Mouse (Mus musculus): ENCODE data around the gene Tmem232. TPM values are rescaled to one million over a fixed set of nuclear protein-coding genes. Genes with fewer than 3 reads are reported as not detected.
"Not testable (repeated sequence)": the region's sequence is repeated elsewhere in the genome, so short reads cannot be mapped to it uniquely, and the experiment has no call there.

Tmem232 gene
- polyA plus RNA-seq, 1 experiment, result not detected

- H3K4me3 ChIP-seq (ENCODE audit: insufficient read depth, low read length), result no peak overlapping the region
- TF ChIP-seq CTCF (IDR thresholded peaks at IDR 0.05; ENCODE audit: borderline replicate concordance, insufficient read depth, low read length) (no peak), POLR2A (IDR thresholded peaks at IDR 0.05; ENCODE audit: low read depth, low read length) (no peak)
Observed at GRCm38 (mm10) chr17:65562761-65563160, 22.2 kb upstream of the Tmem232 start.

DNA sequence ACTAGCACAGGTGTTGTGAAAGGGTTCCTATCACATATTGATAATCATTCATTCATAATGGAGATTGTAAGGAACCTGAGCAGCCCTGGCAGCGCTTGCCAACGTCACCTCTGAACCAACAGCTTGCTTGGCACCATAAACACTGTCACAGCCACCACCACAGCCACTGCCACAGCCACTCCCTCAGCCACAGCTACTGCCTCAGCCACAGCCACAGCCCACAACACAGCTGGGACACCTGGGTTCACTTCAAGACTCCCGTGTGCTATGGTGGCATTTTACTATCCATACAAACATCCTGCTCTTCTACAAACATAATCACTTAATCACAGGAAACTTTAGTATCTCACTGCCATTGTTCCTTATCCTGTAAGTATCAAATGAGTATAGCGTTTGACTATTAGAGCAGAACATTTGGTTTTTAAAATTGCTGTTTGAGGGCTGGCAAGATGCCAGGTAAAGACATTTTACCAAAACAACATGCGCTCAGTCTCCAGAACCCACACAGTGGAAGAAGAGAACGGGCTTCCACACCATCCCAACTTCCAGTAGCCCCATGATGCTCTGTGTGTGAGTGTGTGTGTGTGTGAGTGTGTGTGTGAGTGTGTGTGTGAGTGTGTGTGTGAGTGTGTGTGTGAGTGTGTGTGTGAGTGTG lies 20.9 kb upstream of the Tmem232 start:
- Histone ChIP-seq H3K4me3 (ENCODE audit: insufficient read depth, low read length) (no peak overlapping the region), H3K27ac (ENCODE audit: insufficient read depth, low read length) (no peak overlapping the region), H3K4me1 (ENCODE audit: control insufficient read depth, insufficient read depth, low read length) (peaks cover 2% of the 10 kb centered on the region)
- TF ChIP-seq POLR2A (IDR thresholded peaks at IDR 0.05; ENCODE audit: low read depth, low read length) (no peak), CTCF (IDR thresholded peaks at IDR 0.05; ENCODE audit: borderline replicate concordance, insufficient read depth, low read length) (no peak)

More at GRCm38 (mm10) chr17:65562761-65563160, 22.2 kb upstream of the Tmem232 start:
- Histone ChIP-seq H3K27ac (ENCODE audit: insufficient read depth, low read length) (no peak overlapping the region), H3K4me1 (ENCODE audit: control insufficient read depth, insufficient read depth, low read length) (peaks cover 2% of the 10 kb centered on the region)

- TF ChIP-seq CTCF (IDR thresholded peaks at IDR 0.05; ENCODE audit: borderline replicate concordance, insufficient read depth, low read length) (peak; percentile 17; the same call in 1 of the 2 replicates), POLR2A (IDR thresholded peaks at IDR 0.05; ENCODE audit: low read depth, low read length) (no peak)
- Histone ChIP-seq H3K4me3 (ENCODE audit: insufficient read depth, low read length) (no peak overlapping the region), H3K27ac (ENCODE audit: insufficient read depth, low read length) (no peak overlapping the region), H3K4me1 (ENCODE audit: control insufficient read depth, insufficient read depth, low read length) (peaks cover 2% of the 10 kb centered on the region)
Observed at GRCm38 (mm10) chr17:65559273-65559672, 18.7 kb upstream of the Tmem232 start.

DNA sequence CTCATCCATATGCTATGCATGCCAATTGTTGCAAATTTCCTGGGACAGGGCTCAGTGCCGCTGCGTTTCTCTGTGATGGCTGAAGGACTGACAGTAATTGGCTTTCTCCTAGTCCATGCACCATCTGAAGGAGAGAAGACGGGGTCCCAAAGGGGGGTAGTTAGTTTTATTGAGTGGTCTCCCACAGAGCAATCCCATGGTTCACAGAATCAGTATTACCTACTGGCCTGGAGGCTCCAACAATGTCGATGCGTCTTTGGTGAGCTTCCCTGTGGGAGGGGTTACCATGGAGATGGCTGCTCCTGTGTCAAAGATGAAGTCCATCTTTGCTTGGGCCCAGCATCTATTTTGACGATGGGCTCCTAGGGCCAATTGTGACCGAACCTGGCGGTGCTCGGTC lies 18.2 kb upstream of the Tmem232 start:
- no peak overlapping the region for H3K27ac ChIP-seq (ENCODE audit: insufficient read depth, low read length)
- H3K4me1 ChIP-seq (ENCODE audit: control insufficient read depth, insufficient read depth, low read length), result peaks cover 1% of the 10 kb centered on the region
- H3K4me3 ChIP-seq (ENCODE audit: insufficient read depth, low read length), result no peak overlapping the region
- TF ChIP-seq CTCF (IDR thresholded peaks at IDR 0.05; ENCODE audit: borderline replicate concordance, insufficient read depth, low read length) (no peak), POLR2A (IDR thresholded peaks at IDR 0.05; ENCODE audit: low read depth, low read length) (no peak)

GRCm38 (mm10) chr17:65558217-65558616 lies 17.6 kb upstream of the Tmem232 start:
- H3K4me1 ChIP-seq (ENCODE audit: control insufficient read depth, insufficient read depth, low read length), result no peaks in the 10 kb centered on the region; the same call in none of the 2 replicates
- no peak for TF ChIP-seq POLR2A (IDR thresholded peaks at IDR 0.05; ENCODE audit: low read depth, low read length)
- no peak for TF ChIP-seq CTCF (IDR thresholded peaks at IDR 0.05; ENCODE audit: borderline replicate concordance, insufficient read depth, low read length)
- H3K27ac ChIP-seq (ENCODE audit: insufficient read depth, low read length), result no peak overlapping the region
- no peak overlapping the region for H3K4me3 ChIP-seq (ENCODE audit: insufficient read depth, low read length)

- TF ChIP-seq POLR2A (IDR thresholded peaks at IDR 0.05; ENCODE audit: low read depth, low read length), result no peak
- TF ChIP-seq CTCF (IDR thresholded peaks at IDR 0.05; ENCODE audit: borderline replicate concordance, insufficient read depth, low read length), result no peak
- H3K4me1 ChIP-seq (ENCODE audit: control insufficient read depth, insufficient read depth, low read length), result no peaks in the 10 kb centered on the region
- no peak overlapping the region for H3K27ac ChIP-seq (ENCODE audit: insufficient read depth, low read length)
- H3K4me3 ChIP-seq (ENCODE audit: insufficient read depth, low read length), result no peak overlapping the region
Observed at GRCm38 (mm10) chr17:65557212-65557611, 16.6 kb upstream of the Tmem232 start.

DNA sequence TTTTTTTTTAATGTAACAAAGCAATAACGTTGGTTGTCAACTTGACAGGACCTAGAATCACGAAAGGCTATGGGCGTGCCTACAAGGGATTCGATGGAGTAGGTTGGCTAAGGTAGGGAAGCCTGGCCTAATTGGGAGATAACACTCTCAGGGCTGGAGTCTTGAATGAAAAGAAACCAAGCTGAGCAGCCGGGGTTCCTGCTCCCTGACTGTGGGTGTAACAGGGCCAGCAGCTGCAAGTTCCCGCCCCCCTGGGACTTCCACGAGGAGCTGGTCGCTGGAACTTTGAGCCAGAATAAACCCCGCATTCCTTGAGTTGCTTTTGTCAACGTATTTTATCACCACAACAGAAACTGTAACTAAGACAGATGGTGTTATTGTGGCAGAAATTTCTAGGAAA lies 16.2 kb upstream of the Tmem232 start:
- H3K4me3 ChIP-seq (ENCODE audit: insufficient read depth, low read length), result no peak overlapping the region
- TF ChIP-seq CTCF (IDR thresholded peaks at IDR 0.05; ENCODE audit: borderline replicate concordance, insufficient read depth, low read length) (no peak), POLR2A (IDR thresholded peaks at IDR 0.05; ENCODE audit: low read depth, low read length) (no peak)
- H3K27ac ChIP-seq (ENCODE audit: insufficient read depth, low read length), result no peak overlapping the region
- H3K4me1 ChIP-seq (ENCODE audit: control insufficient read depth, insufficient read depth, low read length), result no peaks in the 10 kb centered on the region

DNA sequence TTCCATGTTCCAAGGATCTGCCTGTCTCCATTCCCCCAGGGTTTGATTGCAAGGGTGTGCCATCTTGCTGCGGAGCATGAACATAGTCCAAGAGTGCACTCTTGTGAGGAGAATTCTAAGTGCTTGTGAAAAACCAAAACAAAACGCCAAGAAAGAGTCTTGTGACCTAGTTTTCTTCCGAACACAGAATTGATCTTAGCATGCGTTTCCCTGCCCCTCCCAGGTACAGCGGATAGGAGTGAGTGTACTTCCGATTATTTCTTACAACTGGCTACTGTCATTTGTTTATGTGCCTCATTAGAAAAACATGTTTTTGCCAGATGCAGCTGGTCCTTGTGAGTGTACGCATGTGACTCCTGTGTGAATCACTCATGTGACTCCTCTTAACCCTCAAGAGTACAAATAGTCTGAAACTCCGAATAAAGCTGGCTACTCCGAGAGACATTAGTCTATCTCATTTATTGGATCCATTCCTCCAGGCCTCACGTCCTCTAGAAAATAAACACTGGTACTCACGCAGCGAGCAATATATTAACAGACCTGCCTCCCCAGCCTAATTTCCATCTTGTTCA lies 11.9 kb upstream of the Tmem232 start:
- TF ChIP-seq POLR2A (IDR thresholded peaks at IDR 0.05; ENCODE audit: low read depth, low read length) (no peak), CTCF (IDR thresholded peaks at IDR 0.05; ENCODE audit: borderline replicate concordance, insufficient read depth, low read length) (no peak)
- no peak overlapping the region for H3K4me3 ChIP-seq (ENCODE audit: insufficient read depth, low read length)
- H3K4me1 ChIP-seq (ENCODE audit: control insufficient read depth, insufficient read depth, low read length), result no peaks in the 10 kb centered on the region
- no peak overlapping the region for H3K27ac ChIP-seq (ENCODE audit: insufficient read depth, low read length)

DNA sequence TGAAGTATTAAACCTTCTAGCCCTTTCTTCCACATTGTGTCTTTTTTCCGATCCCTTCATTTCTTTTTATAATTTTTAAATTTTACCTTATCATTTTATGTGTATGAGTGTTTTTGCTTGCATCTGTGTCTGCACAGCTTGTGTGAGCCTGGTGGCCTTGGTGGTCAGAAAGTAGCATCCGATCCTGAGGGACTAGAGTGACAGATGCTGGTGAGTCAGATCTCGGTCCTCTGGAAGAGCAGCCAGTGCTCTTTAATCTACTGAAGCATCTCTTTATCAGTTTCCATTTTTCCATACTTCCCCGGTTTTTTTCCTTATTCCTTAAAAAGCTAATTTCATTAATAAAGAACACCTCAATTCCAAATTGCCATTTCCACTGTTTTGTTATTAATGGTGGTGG lies 9.8 kb upstream of the Tmem232 start:
- no peak overlapping the region for H3K4me3 ChIP-seq (ENCODE audit: insufficient read depth, low read length)
- TF ChIP-seq CTCF (IDR thresholded peaks at IDR 0.05; ENCODE audit: borderline replicate concordance, insufficient read depth, low read length) (no peak), POLR2A (IDR thresholded peaks at IDR 0.05; ENCODE audit: low read depth, low read length) (no peak)
- no peak overlapping the region for H3K27ac ChIP-seq (ENCODE audit: insufficient read depth, low read length)
- H3K4me1 ChIP-seq (ENCODE audit: control insufficient read depth, insufficient read depth, low read length), result no peaks in the 10 kb centered on the region

DNA sequence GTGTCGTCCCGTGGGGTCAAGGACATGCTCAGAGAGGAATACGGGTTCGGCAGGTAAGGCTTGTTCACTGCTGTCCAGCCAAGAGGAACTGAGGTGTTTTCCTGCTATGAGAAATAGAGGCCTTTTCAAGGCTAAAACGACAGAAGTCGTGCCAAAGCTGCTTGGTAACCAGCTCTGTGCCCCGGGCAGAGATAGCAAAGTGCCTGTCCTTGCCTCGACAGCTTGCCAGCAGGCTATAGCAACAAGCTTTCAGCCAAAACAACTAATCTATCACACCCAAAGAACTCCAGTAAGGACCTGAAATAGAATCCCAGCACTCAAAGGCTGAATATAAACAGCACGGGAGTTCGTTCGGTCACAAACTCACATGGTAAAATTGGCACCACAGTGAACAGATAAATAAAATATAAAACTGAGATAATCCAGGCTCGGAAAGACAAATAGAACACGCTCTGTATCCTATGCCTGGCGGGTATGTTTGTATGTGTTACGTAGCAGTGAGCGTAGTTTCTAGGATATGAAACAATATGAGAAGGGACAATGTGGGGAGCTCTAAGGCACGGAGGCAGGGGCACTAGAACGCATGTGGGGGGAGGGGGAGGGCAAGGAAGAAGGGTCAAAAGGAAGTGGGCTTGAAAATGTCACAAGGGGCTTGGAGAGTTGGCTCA lies 8.2 kb upstream of the Tmem232 start:
- H3K4me3 ChIP-seq (ENCODE audit: insufficient read depth, low read length), result no peak overlapping the region
- TF ChIP-seq POLR2A (IDR thresholded peaks at IDR 0.05; ENCODE audit: low read depth, low read length), result no peak
- TF ChIP-seq CTCF (IDR thresholded peaks at IDR 0.05; ENCODE audit: borderline replicate concordance, insufficient read depth, low read length), result no peak
- H3K27ac ChIP-seq (ENCODE audit: insufficient read depth, low read length), result no peak overlapping the region
- no peaks in the 10 kb centered on the region for H3K4me1 ChIP-seq (ENCODE audit: control insufficient read depth, insufficient read depth, low read length)

DNA sequence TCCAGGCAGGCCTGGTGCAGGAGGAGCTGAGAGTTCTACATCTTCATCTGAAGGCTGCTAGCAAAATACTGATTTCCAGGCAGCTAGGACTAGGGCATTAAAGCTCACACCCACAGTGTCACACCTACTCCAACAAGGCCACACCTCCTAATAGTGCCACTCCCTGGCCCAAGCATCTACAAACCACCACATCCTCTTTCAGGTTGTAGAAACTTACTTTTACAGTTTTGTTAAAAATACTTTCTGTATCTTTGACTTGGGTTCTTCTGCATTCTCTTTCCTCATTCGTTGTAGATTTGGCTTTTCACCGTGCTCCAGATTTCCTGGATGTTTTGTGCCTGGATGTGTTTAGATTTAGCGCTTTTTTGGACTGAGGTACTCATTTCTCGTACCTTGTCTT lies 5.6 kb upstream of the Tmem232 start:
- not testable (repeated sequence) for H3K4me3 ChIP-seq (ENCODE audit: insufficient read depth, low read length); H3K4me1 ChIP-seq (ENCODE audit: control insufficient read depth, insufficient read depth, low read length); H3K27ac ChIP-seq (ENCODE audit: insufficient read depth, low read length)
